Mouse (Mus musculus) regulatory T cell (primary cell): ENCODE measurements around the gene Neb.

ENCODE experiments used
- in situ Hi-C: fragments of 300-600 bp; cut with MboI, MseI; formaldehyde crosslinking; loops from one replicate; pipeline ENCODE4 v1.15.1; 2025; ENCODE audit warnings: high pct_unique_total_duplicates

The Neb gene

DNA sequence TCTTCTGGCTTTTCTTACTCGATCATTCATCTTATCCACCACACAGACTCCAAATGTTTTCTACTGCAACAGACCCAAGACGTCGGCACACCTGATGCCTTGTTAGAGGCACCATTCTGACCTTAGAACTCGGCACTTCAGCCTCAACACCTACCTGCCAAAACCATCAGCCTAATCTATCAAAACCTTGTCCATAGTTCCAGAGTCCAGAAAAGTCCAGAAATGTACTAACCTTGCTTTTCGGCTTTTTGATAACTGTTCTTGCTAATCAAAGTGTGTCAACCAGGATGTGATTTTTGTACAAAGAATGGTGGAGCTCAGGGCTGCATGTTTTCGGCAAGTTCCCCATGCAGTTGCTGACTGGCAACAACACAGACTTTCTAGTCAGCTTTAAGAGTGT lies 3.6 kb downstream of the Neb start:
- in situ Hi-C loops: loop anchor here (5.0 kb wide), 1 partner anchor 38 kb away; no protein-coding TSS in a partner anchor

DNA sequence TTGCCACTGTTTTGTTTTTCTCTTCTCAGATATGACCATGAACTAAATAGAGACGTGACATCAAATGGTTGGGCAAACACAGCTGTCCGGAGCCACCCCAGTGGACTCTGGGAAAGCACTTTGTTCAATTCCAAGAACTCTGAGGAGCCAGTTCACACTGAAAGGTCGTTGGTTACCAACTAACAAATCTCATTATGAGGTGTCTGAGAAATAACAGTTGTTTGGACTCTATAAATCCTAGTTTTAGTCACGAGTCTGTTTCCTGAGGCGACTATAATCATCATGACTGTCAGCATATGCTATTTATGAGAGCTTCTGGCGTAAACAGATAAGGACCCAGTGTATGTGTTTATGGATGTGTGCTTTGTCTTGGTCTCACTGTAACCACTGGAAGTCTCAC lies 5.8 kb downstream of the Neb start:
- in situ Hi-C loops: no loop called here

DNA sequence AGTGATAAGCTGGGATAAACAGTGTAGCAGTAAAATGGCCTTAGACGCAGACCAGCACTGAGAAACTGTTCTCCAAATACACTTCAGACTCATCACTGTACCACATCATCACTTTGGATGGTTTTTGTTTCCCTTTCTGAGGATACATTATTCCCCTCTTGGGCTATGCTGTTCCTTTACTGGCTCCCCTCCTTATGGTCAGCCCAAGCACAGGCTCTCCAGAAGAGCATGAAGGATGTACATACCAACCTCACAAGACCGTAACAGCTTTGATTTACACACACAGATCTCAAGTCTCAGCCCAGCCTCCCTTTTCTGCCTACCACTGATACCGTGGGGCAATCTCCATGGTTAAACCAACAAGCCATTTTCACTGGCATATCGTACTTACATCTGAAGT lies 6.2 kb downstream of the Neb start:
- in situ Hi-C loops: no loop called here

DNA sequence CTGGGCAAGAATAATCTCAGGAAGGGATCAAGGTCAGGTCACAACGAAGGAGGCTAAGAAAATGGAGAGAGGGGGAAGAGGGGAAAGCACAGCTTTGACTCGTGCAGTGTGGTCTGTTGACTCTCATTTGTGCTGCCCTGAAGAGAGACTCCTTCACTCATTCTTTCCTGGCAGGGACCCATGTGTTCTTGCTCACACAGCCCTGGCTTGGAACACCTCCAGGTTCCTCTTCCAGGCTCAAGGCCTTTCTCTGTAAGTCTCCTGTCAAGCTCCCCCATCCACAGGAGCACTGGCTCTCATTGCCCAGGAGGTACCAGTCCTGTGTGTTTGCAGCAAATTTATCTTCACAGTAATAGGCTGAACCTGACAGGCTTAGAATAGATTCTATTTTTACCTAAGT lies 7.2 kb downstream of the Neb start:
- in situ Hi-C loops: no loop called here

DNA sequence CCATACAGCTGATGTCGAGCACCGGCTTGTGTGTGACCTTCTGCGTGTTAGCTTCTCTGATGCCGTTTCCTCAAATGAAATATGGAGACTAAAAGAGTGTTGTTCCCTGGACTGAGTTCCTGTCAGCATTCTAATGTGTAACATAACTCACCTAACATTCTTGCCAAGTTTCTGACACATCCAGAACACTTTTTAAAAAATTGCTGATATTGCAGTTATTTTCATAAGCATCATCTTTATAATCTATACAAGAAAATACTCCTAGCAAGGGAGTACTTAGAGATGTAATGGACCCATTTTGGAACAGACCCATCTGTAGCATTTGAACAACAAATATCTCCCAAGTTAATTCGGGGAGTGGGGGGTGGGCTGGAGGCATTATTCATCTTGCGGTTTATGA lies 8.7 kb downstream of the Neb start:
- in situ Hi-C loops: loop anchor here (10.0 kb wide), 1 partner anchor 835 kb away; no protein-coding TSS in a partner anchor

DNA sequence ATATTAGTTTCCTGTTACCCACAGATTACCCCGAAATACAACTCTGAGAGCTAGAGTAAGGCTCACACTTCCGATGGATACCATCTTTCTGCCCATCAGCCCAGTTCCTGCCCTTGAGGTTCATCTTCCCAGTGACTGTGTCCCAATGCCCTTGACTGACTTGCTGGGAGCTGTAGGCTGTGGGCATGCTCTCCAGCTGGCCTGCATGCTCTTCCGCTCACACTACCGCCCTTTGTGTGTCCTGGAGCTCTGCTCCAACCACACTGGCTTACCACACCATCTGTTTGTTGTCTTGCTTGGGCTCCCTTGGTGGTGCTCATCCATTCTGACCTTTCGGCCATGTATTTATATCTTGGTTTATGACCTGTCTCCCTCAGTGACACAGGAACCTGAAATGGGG lies 10.6 kb downstream of the Neb start:
- in situ Hi-C loops: loop anchor here (10.0 kb wide), 1 partner anchor 833 kb away; no protein-coding TSS in a partner anchor

DNA sequence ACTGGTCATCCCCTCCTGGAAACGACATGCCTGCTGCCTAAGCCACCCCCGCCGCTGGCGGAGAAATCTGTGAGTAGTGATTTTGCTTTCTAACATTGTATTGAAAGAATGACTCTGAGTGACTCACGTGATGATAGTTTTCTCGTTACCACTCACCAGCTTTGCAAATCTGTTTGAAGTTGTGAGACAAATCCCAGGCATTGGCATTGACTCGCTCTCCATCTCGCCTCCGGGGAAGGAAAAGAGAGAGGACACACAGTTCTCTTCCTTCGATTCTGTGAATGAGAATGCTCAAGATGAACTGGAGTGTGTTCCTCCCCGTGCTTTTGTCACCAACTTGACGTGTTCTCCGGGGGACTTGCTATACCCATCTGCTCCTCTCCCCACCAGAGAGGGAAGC lies 11.0 kb downstream of the Neb start:
- in situ Hi-C loops: loop anchor here (10.0 kb wide), 1 partner anchor 832 kb away; no protein-coding TSS in a partner anchor

DNA sequence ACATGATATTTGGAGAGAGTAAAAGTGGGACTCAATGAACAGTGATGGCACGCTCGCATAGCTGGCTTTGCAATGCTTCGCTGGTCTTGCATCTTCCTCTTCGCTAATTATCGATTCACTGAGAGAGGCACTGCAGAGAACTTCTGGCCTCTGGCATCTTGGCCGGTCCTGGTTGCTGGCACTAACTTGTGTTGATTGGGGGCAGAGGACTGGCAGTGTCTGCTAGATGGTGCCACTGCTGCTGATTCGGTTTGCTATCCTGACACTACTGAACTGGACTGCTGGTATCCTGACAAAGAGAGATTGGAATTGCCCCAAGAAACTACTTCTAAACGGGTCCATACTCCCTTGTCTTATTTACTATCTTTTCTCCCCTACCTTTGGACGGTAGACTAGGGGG lies 17.2 kb downstream of the Neb start:
- in situ Hi-C loops: loop anchor here (10.0 kb wide), 1 partner anchor 826 kb away; no protein-coding TSS in a partner anchor

DNA sequence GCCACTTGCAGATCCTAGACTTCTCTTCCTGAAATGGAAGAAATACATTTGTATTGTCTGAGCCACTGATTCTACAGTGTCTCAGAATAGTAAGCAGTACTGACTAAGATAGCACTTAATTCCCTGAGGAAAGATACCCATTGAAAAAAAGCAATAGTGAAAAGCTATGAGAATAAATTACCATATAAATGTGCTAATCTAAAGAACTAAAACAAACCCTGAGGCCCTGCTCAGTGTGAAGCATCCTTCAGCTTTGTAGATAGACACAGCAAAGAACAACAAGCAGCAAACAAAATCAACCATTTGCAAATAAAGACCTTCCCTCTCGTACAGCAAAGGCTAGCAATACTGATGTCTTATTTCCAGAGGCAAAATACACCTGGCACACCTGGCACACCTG lies 18.6 kb downstream of the Neb start:
- in situ Hi-C loops: loop anchor here (10.0 kb wide), 1 partner anchor 825 kb away; no protein-coding TSS in a partner anchor

DNA sequence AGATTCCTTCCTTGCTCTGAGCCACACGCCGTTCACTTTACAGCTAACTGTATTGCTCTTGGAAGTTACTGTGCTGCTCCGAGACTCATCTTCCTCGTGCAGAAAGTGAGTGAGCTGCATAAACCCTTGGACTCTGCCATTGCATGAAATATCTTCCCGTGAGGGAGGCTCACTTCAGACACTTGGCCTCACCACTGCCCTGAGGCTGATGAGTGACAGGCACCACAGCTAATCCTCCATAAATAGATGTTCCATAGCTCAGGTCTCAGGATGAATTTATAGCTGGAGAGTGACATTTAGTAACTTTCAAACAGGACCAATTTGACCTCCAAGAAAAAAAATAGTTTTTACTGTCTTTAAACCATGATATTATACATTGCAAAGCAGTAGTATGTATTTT lies 20.1 kb downstream of the Neb start:
- in situ Hi-C loops: no loop called here

DNA sequence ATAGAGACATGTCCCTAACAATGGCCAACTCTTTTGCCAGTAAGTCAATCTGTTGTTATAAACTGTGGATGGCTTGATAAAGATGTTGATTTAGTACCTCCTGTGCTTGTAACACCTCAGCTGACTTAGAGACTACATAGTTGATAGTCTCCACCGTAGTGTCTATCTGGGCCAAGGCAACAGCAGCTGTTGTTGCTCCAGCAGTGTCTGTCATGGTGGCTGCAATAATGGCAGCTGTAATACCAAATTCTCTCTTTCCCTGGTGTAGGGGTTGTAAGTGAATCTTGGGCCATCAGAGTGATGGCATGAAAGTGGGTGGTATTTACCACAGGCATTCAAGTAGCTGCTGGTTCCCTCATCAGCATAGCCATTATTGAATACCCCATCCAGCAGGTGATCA lies 27.2 kb downstream of the Neb start:
- in situ Hi-C loops: no loop called here

DNA sequence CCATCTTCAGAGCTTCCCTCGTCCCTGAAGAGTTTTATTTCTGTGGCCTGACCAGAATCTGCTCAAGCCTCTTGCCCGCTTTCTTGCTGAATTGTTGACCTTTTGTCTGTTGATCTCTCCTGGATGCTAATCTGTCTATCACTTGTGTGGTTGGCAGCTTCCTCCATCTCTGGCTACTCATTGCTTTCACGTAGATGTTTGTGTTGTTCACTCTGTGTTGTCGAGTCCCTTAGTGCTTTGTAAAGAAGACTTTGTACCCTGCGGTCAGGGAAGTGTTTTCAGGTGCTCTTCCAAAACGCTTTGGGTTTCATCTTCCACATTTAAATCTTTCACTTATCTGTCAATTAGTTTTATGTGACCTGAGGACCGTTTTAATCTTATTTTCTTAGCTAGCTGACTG lies 37.3 kb downstream of the Neb start:
- in situ Hi-C loops: no loop called here

DNA sequence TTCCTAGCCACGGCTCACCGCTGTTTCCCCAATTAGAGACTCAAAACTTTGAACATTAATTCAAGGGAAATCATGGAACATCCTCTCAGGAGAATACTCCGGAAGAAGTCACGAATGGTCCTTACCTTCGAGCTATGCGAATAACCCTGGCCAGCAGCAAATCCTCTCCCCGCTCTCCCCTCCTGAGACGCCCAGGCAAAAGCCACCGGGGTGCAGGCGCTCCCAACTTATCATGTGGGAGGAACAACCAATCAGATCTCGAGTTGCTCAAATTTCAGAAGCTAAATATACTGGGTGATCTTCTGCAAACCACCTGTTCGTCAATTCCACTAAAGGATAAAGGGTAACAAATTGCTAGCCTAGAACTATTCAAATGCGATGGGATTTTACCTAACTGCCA lies 42.7 kb downstream of the Neb start:
- in situ Hi-C loops: no loop called here

DNA sequence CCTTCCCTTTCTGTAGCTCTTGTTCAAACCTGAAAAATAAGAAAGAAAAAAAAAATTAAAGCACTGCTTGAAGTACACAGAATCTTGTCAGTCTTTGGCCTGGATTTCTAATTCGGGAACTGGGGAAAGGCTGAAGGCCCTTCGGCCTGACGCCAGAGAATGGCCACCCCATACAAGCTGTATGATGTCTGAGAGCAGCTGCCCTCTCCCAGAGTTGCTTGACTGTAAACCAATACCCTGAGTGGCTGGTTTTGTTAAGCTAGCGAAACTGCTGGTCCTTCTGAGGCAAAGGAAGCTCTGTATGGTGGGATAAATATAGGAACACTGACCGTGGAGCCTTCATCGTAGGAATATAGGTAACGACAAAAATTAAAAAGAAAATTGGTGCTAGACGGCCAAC lies 43.2 kb downstream of the Neb start:
- in situ Hi-C loops: no loop called here

DNA sequence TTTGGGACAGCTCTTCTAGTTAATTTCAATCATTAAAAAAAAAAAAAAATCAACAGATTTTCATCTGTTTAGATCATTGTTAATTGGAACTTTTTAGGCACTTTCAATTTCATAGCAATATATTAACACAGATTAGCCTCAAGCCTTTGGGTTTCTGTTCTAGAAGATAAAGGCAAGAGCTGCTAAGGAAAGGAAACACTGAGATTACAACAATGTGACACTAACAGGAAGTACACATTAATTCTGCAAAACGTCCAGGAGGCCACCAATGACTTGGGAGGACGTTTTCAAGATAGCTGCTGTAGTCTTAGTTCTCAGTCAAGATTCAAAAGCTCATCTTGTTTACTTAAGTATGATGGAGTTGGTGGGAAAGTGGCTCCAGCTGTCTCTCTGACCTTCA lies 44.7 kb downstream of the Neb start:
- in situ Hi-C loops: no loop called here

DNA sequence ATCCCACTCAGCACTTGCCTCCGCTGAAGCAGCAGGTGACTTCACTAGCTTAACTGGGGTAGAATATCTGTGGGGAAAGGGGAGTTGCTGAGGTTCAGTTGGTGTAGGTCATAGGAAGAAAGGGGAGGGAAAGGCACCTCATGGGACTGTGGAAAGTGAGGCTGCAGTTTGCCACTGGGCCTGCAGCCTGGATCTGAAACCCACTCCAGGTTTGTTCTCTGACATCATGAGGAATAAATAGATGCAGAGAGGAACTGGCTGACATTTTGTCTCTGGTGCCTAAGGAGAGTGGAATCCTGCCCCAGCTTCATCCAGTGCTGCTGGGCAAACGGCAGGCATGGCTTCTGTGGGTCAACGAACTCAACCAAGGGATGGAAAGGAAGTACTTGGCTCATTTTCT lies 46.5 kb downstream of the Neb start:
- in situ Hi-C loops: no loop called here

DNA sequence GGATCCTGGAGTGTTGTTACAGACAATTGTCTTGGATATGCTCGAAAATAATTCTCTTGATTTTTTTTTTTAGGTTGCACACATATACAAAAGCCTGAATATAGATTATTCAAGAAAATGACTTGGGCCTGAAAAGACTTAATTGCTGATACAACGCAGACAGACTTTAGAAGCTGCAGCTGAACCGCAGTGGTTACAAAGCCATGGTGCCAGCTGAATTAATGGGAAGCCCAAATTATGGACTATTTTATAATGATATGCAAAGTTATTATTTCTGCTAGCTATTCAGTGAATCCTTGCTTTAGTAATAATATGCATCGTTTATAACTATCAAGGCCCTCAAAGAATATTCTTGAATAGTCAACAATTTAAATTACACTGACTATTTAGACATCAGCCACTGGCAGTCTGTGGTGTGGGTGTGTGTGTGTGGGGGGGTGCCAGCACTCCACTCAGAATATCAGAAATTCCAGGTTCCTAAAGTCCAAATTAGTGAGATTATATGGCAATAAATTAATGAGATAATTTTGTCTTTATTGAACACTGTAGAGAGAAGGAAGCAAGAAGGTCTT lies 50.9 kb downstream of the Neb start:
- in situ Hi-C loops: loop anchor here (5.0 kb wide), 1 partner anchor 50 kb away; no protein-coding TSS in a partner anchor

DNA sequence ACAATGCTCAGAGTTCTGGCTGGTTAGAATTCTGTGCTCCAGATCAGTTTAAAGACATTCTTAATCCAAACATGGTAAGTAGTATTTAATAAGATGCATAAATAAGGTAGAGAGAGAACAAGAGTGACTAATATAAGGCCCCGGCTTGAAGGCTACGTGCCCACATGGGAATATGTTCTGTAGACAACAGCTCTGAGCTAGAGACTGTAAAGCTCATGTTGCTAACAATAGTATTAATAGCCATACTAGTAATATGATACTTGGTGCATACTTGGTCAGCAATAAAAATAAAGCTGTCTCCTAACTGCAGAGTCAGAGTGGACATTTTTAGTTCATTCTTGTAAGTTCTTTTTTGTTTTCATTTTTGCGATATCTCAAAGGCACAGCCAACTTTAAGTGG lies 56.4 kb downstream of the Neb start:
- in situ Hi-C loops: no loop called here

DNA sequence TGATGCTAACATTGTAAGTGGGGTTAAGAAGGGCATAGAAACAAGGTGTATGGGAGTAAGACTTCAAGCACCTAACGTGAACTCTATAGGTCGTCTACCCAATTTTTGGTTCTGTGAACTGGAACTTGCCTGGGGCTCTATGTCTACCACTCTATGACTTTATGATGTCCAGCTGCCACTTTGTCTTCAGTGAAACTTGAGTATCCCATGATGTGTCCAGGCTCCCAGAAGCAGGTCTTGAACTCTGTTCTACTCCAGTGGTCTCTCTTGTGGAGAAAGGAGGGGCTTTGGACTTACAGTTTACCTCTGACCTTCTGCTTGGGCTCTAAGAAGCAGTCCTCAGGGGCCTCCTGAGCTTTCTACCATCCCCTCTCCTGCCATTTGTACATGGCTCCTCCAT lies 58.1 kb downstream of the Neb start:
- in situ Hi-C loops: no loop called here

DNA sequence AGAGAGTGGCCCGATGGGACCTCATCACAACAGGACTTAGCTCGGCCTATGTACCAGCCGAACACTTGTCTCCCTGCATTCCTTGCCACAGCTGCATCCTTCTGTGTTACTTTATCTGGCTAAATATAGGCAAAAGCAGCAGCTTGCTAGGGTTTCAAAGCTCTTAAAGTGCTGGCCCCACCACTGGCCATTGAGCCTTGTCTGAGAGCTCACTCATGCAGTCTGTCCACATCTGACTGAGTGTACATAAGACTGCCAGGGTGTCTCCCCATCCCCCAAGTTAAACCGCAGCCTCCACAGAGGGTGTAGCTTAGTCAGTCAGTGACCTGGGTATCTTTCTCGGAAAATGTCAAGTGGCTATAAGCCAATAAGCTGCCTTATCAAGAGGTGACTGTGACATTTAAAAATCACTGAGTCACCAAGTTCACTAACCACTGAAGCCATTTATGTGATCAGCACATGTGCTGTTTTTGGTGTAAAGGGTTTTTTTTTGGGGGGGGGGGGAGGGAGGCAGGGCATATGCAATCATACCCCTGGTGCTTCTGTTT lies 59.2 kb downstream of the Neb start:
- in situ Hi-C loops: no loop called here

DNA sequence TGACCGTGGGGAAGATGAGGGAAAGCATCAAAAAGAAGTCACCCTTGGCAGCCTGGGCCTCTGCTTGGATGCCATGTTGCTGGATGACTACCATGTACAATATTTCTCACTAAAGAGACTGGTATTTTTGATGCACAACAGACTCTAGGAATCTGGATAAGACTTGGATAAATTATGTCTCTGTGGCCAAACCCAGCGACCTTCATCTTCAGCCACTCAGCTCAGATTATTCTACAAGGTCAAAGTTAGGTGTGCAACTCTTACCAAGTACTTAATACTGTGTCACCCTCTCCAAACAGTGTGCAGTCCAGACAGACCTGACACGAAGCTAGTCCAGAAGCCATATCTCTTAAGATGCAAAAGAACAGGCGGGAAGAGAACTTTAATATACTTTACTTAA lies 60.8 kb downstream of the Neb start:
- in situ Hi-C loops: no loop called here

DNA sequence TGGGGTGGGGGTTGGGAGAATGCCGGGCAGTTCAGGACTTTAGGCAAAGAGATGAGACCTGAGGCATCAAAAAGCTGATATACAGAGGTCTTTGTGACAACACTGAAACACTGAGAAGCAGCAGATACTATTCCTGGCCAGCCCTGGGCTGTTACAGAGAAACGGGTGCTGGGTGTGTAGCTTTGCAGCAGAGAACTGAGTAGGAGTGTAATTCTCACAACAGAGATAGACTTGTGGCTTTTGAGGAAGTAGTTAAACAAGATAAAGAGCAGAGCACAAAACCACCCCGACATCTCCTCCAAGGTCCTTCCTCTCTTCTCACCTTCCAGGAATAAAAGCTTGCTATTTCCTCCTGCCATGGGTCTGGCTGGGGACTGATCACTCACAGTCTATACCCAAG lies 62.5 kb downstream of the Neb start:
- in situ Hi-C loops: no loop called here

DNA sequence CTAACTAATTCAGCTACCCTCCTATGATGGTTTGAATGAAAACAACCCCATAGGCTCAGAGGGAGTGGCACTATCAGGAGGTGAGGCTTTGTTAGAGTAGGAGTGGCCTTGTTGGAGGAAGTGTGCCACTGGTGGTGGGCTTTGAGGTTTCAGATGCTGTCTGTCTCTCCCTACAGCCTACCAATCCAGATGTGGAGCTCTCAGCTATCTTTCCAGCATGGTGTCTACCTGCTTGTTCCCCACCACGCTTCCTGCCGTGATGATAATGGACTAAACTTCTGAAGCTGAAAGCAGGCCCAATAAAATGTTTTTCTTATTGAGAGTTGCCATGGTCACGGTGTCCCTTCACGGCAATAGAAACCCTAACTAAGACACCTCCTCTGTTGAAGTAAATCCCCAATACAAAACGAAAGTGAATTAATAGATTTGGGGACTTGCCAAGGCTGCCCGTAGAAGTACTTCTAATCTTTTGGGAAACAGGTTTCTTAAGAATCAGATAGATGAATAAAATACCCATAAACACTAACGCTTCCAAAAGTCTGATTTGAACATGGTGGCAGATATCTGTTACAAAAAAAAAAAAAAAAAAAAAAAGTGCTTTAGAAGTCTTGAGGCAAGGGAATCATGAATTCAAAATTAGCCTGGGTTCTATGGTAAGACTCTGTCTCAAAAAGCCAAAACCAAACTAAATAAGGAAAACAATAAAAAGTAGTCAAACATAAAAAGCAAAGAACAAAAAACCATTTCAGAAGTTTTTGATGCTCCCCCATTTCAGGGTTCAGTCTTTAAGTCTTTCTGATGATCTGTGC lies 63.1 kb downstream of the Neb start:
- in situ Hi-C loops: loop anchor here (5.0 kb wide), 2 partner anchors 82 to 427 kb away; partner anchors contain the start of gene Stam2
